Mouse (Mus musculus) midbrain, embryonic 16.5 days (tissue): ENCODE measurements around the gene Pln. TPM values are rescaled to one million over a fixed set of nuclear protein-coding genes. Genes with fewer than 3 reads are reported as not detected.

Experiments
- polyA plus RNA-seq: library from polyadenylated mRNA; unstranded; fragments of >200 nt; fragmentation: Nextera tagmentation; extraction: Ambion mirVana; gene quantifications from 2 replicates; pipeline ENCODE4 v1.2.1, GENCODE M21; 2015

Gene Pln
- polyA plus RNA-seq, 1 experiment from 2014 or later, result 0.88 TPM

Other genes starting within 250 kb of the Pln start
- gene Cep85l, start 42.3 kb downstream of the Pln start, polyA plus RNA-seq, result 3.9 TPM in 2 replicates